Mouse (Mus musculus) adrenal gland, adult (tissue): ENCODE data around the gene Vti1a.

Experiments used
- DNase-seq, 2 experiments: peaks; one replicate each; pipeline ENCODE4 v3.0.0; 2022 to 2023; ENCODE audit warnings: low spot score in 1 of 2; ENCODE audit not compliant: inconsistent age in 2 of 2

The Vti1a gene

DNA sequence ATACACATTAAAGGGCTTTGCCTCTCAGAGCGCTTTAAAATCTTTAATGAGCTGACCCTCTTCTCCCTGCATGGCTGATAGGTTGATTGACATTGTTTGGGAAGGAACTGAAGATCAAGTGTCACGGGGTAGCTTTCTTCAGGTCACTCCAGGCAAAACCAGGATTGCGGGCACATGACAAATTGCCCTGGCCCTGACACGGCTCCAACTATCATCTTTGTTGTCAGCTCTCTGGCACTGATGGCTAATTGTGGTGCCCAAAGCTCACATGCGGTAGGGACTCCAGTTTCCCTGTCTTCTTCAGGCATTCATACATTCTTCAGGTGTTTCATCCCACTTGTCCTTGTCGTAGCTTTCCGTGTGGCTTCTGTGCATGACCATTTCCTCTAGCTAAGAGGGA, 300.2 kb downstream of the Vti1a start:
- peak; percentile 71 to 88 for DNase-seq

DNA sequence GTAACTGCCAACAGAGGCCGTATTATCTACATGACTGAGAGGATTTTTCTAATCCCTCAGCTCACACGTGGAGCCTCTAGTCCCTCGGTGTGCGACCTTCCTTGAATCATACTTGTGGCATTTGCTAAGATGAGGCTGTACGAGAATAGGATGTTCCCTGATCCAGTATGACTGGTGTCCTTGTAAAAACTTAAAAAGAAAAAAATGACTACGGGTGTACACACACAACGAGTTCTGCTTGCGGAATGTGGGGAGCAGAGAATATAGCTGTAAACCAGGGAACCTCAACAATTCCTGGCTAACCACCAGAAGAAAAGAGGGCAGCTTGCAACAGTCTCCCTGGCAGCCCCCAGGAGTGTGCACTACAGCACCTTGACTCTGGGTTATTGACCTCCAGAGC, 300.8 kb downstream of the Vti1a start:
- peak; percentile 68 to 71 for DNase-seq

DNA sequence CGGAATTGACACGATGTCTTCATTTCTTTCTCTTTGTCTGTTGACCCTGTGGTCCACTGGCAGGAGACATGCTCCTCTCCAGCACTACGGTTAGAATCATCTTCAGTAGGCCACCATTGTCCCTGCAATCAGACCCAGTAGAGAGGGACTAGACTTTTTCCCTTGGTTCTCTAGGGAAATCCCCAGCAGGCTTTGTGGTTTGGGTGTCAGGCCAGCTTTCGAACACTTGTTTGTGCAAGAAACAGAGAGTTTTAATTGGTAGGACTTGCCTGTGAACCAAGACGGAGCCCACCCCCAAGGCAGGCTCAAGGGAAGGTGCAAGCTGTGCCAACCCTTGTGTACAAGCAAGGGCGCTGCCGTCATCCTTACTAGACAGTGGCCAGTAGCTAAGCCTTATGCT, 302.5 kb downstream of the Vti1a start:
- no peak for DNase-seq

- no peak for DNase-seq
Observed at GRCm38 (mm10) chr19:55620411-55621008, 304.4 kb downstream of the Vti1a start.

GRCm38 (mm10) chr19:55621011-55621625, 305.0 kb downstream of the Vti1a start:
- no peak for DNase-seq

- no peak for DNase-seq
Observed at GRCm38 (mm10) chr19:55622821-55623220, 306.7 kb downstream of the Vti1a start.

DNA sequence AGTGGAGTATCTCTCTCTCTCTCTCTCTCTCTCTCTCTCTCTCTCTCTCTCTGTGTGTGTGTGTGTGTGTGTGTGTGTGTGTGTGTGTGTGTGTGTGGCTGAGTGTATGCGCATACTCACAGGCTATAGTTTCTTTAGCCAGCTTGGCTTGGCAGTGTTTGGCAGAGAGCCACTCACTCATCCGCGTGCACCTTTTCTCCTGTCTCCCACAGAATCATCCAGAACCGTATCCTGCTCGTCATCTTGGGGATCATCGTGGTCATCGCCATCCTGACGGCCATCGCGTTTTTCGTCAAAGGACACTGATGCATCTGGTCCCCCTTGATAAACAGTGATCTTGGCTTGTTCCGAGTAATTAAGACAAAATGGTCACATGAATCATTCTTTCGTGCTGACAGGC, 307.5 kb downstream of the Vti1a start:
- DNase-seq = no peak

DNA sequence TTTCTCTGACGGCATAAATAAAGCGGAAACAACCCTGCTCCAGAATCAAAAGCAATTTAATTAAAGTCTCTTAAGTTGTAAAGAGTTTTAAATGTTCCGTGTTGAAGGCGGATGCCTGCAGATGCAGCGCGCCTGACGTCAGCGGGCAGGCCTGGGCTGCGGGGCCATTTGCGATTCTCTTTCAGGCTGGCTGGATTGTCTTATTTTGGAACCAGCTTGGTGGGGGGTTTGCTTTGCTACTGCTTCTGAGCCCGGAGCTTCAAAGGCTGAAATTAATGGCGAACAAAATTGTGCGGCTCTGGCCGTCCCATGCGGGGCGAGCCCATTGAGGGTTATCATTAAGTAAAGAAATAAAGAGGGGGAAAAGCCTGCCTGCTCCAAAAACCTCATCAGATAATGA, 310.4 kb downstream of the Vti1a start:
- DNase-seq = no peak

- DNase-seq = no peak
Observed at GRCm38 (mm10) chr19:55626952-55627351, 310.9 kb downstream of the Vti1a start.

DNA sequence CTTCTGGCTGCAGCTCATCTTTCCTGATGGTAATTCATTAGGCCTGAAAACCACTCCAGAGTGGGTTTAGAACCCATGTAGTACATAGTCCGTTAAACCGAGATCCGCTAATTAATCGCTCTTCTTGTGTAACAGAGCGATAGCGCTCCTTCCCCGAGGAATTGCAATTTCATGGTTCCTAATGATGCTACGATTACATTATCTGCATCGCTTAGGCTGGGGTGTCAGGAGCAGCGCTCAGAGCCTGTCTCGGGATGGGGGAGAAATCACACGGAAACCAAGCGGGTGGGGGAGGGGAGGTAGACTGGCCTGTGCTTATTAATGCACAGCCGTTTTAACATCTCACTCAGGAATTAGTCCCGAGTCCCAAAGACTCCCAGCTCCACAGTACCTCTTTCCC, 319.4 kb downstream of the Vti1a start:
- DNase-seq = no peak

DNA sequence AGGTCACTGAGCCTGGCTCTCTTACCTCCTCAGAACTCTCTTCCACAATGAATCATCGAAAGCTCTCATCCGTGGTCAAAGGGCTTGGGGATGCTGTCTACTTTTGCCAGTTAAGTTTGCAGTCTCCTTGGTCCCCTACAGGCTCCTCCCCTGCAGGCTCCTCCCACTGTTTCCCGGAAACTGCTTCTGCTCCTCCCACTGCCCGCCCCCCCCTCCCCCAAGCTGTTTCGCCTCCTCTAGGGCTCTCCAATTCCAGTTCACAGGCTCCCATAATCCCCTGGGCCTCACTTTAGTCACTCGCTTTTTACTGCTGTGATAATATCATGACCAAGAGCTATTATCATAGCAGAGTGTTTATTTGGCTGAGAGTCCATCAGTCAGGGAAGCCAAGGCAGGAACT, 324.2 kb downstream of the Vti1a start:
- no peak for DNase-seq

- no peak for DNase-seq
Observed at GRCm38 (mm10) chr19:55641891-55642290, 325.8 kb downstream of the Vti1a start.

DNA sequence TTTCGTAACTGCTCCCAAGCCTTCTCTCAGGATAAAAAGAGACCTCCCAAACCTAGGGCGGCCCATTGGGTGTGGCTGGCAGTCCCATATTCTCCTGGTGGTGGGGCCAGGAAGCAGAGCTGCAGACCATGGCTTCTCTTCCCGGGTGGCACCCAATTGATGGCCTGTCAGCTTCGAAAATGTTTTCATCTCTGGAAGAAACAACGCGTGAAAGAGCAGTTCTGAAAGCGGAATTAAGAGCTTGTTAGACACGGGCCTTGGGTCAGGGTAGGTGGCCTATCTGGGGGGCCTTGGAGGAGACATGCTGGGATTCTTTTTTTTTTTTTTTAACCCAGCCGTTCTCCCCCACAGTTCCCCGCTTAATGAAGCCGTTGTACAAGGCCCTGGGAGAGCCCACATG, 326.3 kb downstream of the Vti1a start:
- DNase-seq = no peak

DNA sequence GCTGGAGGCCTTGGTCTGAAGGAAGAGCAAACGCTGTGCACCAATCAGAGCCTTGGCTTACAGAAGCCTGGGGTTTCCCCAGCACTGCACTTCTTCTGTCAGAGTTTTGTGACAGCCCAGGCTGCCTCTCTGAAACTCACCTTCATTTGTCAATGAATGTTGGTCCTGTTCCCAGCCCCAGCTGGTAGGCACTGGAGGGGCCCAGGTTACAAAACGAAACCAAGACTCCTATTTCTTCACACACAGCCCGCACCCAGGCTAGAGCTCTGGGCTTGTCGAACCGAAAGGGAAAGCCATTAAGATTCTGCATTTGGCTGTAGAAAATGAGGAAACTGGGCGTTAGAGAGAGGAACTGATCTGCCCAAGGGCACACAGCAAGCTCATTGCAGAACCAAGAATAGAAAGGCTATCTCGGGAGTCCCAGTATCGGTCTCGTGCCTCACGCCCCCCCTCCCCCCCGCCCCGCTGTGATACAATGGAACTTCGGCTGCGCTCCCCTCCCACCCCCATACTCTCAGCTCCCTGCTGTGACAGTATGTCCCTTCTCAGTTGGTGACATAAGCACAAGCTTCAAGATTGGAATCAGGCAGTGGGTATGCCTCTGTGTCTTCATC, 327.3 kb downstream of the Vti1a start:
- peak; percentile 57 to 90 for DNase-seq

DNA sequence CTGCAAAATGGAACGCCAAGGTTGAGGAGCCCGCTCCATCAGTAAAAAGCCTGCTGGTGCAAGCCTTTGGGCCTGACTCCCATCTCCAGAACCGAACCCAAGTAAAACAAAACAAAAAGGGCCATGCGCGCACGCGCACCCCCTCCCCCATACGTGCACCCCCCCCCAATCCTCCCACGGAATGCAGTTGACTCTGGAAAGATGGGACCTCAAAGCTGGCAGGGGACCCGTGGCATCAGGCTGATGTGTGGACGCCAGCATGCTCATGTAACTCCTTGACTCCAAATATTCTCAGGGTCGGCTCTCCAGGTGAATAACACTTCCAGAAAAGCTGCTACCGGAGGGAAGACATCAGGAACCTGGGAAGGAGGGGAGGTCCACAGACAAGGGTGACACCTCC, 327.8 kb downstream of the Vti1a start:
- DNase-seq = no peak

DNA sequence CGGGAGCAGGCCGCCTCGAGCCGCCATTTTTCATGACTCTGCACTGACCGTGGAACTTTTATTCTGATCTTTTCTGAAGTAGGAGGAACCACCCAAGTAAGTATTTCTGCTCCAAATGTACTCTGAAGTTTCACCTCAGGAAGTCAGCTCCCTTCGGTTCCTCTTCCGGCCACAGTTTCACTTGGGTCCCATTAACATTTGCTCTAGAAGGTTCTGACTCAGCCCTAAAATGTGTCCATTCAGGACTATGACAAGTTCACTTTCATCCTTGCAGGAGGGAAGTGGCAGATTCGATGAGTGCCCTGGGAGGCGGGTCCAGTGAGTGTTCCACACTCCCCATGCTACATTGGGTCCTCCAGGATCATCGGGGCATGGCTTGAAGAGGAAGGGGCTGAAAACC, 333.3 kb downstream of the Vti1a start:
- peak in 1 of 2 experiments; percentile 37 for DNase-seq

GRCm38 (mm10) chr19:55651017-55651416, 334.9 kb downstream of the Vti1a start:
- DNase-seq = no peak

DNA sequence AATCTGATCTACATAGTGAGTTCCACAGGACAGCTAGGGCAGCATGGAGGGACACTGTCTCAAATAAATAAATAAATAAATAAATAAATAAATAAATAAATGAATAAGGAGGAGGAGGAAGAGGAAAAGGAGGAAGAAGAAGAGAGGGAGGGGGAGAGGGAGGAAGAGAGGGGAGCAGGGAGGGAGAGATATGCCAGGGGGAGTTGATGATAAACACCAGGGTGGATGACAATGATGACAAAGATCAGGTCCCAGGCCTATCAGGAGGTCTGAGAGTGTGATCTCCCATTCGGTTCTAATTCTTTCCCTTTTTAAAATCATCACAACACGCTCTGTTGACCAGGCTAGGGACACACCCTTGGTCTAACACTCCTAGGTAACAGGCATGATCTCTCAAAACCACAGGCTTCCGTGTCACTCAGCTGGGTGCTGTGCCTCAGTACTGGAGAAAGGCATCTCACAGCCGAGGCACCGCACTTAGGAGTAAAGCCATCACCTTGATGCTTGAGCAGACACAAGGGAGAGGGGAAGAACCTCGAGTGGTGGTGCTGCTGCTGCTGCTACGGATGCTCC, 336.7 kb downstream of the Vti1a start:
- no peak for DNase-seq

DNA sequence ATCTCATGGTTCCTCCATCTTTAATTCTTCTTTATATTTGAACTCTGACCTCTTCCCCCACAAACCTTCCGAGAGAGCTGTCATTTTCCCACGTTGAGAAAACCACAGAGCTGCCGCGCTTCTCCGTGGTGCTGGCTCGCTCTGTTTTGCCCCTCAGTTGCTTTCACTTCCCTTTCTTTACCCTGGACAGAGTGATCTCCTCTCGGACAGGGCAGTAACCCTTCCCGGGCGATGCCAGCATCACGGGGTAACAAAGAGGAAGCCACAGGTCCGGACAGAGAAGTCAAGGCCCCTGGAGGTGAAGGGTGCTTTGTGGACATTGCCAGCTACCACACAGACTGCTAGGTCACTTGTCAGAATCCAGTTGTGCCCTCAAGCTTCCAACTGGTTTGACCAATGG, 344.1 kb downstream of the Vti1a start:
- peak; percentile 35 to 46 for DNase-seq

GRCm38 (mm10) chr19:55662521-55663223, 346.6 kb downstream of the Vti1a start:
- no peak for DNase-seq

DNA sequence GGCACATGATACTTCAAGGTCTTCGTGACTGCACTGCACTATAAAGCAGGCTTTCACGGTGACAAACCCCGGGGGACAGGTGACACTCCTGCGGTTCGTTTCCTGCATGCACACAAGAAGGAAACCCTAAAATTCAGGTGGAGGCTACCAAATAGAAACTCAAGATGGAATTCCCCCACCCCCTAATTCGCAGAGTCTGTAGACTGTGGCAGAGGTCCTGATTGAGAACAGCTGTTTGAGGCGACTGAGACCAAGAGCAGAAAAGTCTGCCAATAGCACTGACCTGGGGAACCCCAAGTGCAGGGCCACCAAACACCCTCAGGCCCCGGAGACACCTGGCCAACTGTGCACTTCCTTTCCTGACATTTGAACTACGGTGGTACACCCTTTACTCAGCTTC, 351.7 kb downstream of the Vti1a start:
- no peak for DNase-seq

DNA sequence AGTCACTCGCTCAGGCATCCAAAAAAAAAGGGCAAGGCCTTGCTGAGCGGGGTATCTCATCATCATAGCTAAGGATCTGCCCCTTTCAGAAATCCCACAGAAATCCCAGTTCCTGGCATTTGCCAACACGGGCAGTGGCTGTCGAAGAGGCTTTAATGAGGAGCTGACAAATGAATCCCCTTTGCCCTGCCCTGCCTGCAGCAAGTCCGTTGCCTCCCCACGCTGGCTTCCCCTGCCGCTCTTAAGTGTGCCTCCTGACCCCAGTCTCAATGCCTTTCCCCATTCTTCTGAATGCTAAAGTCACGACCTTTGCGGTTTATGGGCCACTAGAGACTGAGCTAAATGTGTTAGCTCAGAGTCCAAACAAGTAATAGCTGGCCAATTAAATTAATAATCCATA, 352.8 kb downstream of the Vti1a start:
- no peak for DNase-seq
